Mouse (Mus musculus): ENCODE measurements at regions not wholly inside any gene's neighbourhood (a gene's known extent, or its start where the extent isn't known, plus 50 kb on each side); places are given as distances from the start of the nearest gene placed in this dataset.

- Histone ChIP-seq H3K4me3 (replicated peaks) (no peak overlapping the region), H3K9me3 (peaks cover 21% of the 10 kb centered on the region), H3K36me3 (replicated peaks; ENCODE audit: low read length) (no peaks in the 10 kb centered on the region), H3K27me3 (replicated peaks) (peaks cover 28% of the 10 kb centered on the region), H3K4me1 (no peaks in the 10 kb centered on the region)
- TF ChIP-seq GATA1 (IDR thresholded peaks at IDR 0.05; ENCODE audit: borderline replicate concordance, low read length) (no peak), FLI1 (IDR thresholded peaks at IDR 0.05; ENCODE audit: low read length) (no peak)
Measured at GRCm38 (mm10) chrX:11479696-11480339, 152.2 kb downstream of the H2al1j start.

GRCm38 (mm10) chrX:11482141-11482540, 154.5 kb downstream of the H2al1j start:
- no peak for TF ChIP-seq FLI1 (IDR thresholded peaks at IDR 0.05; ENCODE audit: low read length)
- TF ChIP-seq GATA1 (IDR thresholded peaks at IDR 0.05; ENCODE audit: borderline replicate concordance, low read length) = no peak
- Histone ChIP-seq H3K4me1 (no peaks in the 10 kb centered on the region), H3K9me3 (peaks cover 21% of the 10 kb centered on the region), H3K36me3 (replicated peaks; ENCODE audit: low read length) (no peaks in the 10 kb centered on the region), H3K27me3 (replicated peaks) (peaks cover 39% of the 10 kb centered on the region), H3K4me3 (replicated peaks) (no peak overlapping the region)

DNA sequence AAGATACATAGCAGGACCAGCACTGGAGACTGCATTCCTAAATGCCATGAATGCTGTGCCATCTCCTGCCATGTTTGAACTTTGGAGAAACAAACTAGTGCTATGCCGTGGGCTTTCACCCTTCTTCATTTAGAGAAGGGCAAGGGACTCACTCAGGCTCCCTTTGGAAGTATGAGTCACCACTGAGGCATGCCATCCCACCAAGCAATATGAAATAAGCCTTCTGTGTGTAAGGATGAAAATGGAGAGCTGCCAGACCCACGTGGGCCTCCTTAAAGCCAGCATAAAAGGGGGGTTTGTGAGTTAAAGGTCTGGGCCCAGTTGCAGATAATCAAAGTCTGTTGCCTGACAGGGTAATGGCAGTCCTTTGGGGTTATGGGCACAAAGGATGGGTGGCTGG, 159.0 kb downstream of the H2al1j start:
- Histone ChIP-seq H3K4me3 (replicated peaks) (no peak overlapping the region), H3K9me3 (peaks cover 7% of the 10 kb centered on the region; the same call in 1 of the 2 replicates), H3K36me3 (replicated peaks; ENCODE audit: low read length) (no peaks in the 10 kb centered on the region), H3K4me1 (no peaks in the 10 kb centered on the region), H3K27me3 (replicated peaks) (peaks cover 57% of the 10 kb centered on the region)
- TF ChIP-seq GATA1 (IDR thresholded peaks at IDR 0.05; ENCODE audit: borderline replicate concordance, low read length) (no peak), FLI1 (IDR thresholded peaks at IDR 0.05; ENCODE audit: low read length) (no peak)

GRCm38 (mm10) chrX:11487876-11488275, 160.3 kb downstream of the H2al1j start:
- H3K9me3 ChIP-seq = 0 out of 2 replicates have a peak, but pooled peaks cover 4% of the 10 kb centered on the region
- no peak overlapping the region for H3K4me3 ChIP-seq (replicated peaks)
- no peaks in the 10 kb centered on the region for H3K4me1 ChIP-seq
- no peaks in the 10 kb centered on the region for H3K36me3 ChIP-seq (replicated peaks; ENCODE audit: low read length)
- TF ChIP-seq GATA1 (IDR thresholded peaks at IDR 0.05; ENCODE audit: borderline replicate concordance, low read length) = no peak
- no peak for TF ChIP-seq FLI1 (IDR thresholded peaks at IDR 0.05; ENCODE audit: low read length)
- H3K27me3 ChIP-seq (replicated peaks) = peaks cover 57% of the 10 kb centered on the region

DNA sequence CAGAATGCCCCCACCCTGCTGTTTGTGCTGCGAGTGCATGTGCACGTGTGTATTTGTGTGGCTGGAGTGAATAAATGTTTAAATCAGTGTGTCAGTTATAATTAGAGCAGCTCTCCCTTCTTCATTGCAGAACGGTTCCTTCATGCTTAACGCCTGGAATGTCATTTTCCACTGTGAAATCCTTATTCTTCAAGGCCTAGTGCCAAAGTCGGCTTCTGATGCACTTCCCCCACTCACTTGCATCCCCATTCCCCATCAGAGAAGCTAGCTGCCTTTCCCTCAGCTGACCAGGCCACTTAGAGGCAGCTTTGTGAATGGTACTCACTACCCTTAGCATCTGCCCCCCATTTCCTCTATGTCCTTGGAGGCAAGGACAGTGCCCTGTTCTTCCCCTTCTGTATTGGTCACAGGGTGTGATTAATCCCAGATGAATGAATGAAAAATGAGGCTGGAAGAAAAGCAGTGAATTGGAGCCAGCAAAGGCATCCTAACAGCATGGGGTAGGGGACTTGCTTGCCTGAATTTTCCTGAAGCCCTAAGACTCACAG, 162.6 kb downstream of the H2al1j start:
- Histone ChIP-seq H3K36me3 (replicated peaks; ENCODE audit: low read length) (no peaks in the 10 kb centered on the region), H3K4me3 (replicated peaks) (no peak overlapping the region), H3K9me3 (0 out of 2 replicates have a peak, but pooled peaks cover 4% of the 10 kb centered on the region), H3K4me1 (no peaks in the 10 kb centered on the region), H3K27me3 (replicated peaks) (peaks cover 68% of the 10 kb centered on the region)
- no peak for TF ChIP-seq GATA1 (IDR thresholded peaks at IDR 0.05; ENCODE audit: borderline replicate concordance, low read length)
- no peak for TF ChIP-seq FLI1 (IDR thresholded peaks at IDR 0.05; ENCODE audit: low read length)

DNA sequence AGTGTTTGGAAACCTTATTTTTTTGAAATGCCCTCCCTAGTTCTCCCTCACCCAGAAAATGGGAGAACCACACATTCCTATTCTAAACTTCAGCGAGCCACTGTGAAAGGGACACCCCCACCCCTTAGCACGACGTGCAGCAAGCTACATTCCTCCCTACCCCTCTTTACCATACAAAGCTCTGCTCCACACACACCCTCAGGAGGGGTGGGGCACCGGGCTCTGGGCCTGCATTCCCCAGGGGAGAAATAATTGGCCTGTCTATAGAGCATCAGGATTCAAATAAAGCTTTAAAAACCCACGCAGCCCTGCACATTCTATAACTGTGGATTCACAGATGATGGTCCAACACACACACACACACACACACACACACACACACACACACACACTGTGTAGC, 163.6 kb downstream of the H2al1j start:
- Histone ChIP-seq H3K4me3 (replicated peaks) (no peak overlapping the region), H3K36me3 (replicated peaks; ENCODE audit: low read length) (no peaks in the 10 kb centered on the region), H3K4me1 (no peaks in the 10 kb centered on the region), H3K27me3 (replicated peaks) (peaks cover 73% of the 10 kb centered on the region), H3K9me3 (0 out of 2 replicates have a peak, but pooled peaks cover 4% of the 10 kb centered on the region)
- no peak for TF ChIP-seq FLI1 (IDR thresholded peaks at IDR 0.05; ENCODE audit: low read length)
- no peak for TF ChIP-seq GATA1 (IDR thresholded peaks at IDR 0.05; ENCODE audit: borderline replicate concordance, low read length)

GRCm38 (mm10) chrX:11491676-11492391, 164.2 kb downstream of the H2al1j start:
- H3K9me3 ChIP-seq = 0 out of 2 replicates have a peak, but pooled peaks cover 4% of the 10 kb centered on the region
- no peaks in the 10 kb centered on the region for H3K4me1 ChIP-seq
- TF ChIP-seq FLI1 (IDR thresholded peaks at IDR 0.05; ENCODE audit: low read length) (no peak), GATA1 (IDR thresholded peaks at IDR 0.05; ENCODE audit: borderline replicate concordance, low read length) (no peak)
- H3K4me3 ChIP-seq (replicated peaks) = no peak overlapping the region
- H3K27me3 ChIP-seq (replicated peaks) = peaks cover 69% of the 10 kb centered on the region
- H3K36me3 ChIP-seq (replicated peaks; ENCODE audit: low read length) = no peaks in the 10 kb centered on the region

GRCm38 (mm10) chrX:11493526-11494245, 166.1 kb downstream of the H2al1j start:
- Histone ChIP-seq H3K4me3 (replicated peaks) (no peak overlapping the region), H3K36me3 (replicated peaks; ENCODE audit: low read length) (no peaks in the 10 kb centered on the region), H3K4me1 (no peaks in the 10 kb centered on the region), H3K9me3 (0 out of 2 replicates have a peak, but pooled peaks cover 4% of the 10 kb centered on the region), H3K27me3 (replicated peaks) (peaks cover 65% of the 10 kb centered on the region)
- TF ChIP-seq FLI1 (IDR thresholded peaks at IDR 0.05; ENCODE audit: low read length) (no peak), GATA1 (IDR thresholded peaks at IDR 0.05; ENCODE audit: borderline replicate concordance, low read length) (no peak)

- Histone ChIP-seq H3K9me3 (0 out of 2 replicates have a peak, but pooled peaks cover 7% of the 10 kb centered on the region), H3K27me3 (replicated peaks) (peaks cover 66% of the 10 kb centered on the region), H3K4me1 (no peaks in the 10 kb centered on the region), H3K36me3 (replicated peaks; ENCODE audit: low read length) (no peaks in the 10 kb centered on the region), H3K4me3 (replicated peaks) (no peak overlapping the region)
- no peak for TF ChIP-seq GATA1 (IDR thresholded peaks at IDR 0.05; ENCODE audit: borderline replicate concordance, low read length)
- TF ChIP-seq FLI1 (IDR thresholded peaks at IDR 0.05; ENCODE audit: low read length) = no peak
Measured at GRCm38 (mm10) chrX:11494246-11494630, 166.6 kb downstream of the H2al1j start.
